Mouse (Mus musculus) testis, postnatal 10 days (tissue): Measurements from ENCODE around the gene Aspm.
"Not testable (repeated sequence)": the region's sequence is repeated elsewhere in the genome, so short reads cannot be mapped to it uniquely, and the experiment has no call there.

Source experiments
- DNase-seq: peaks from one replicate; pipeline ENCODE4 v3.0.0; 2021; ENCODE audit warnings: low spot score

Gene Aspm

GRCm38 (mm10) chr1:139454340-139455225 lies at the start of gene Aspm:
Gene Aspm (plus strand): TSS chr1:139454772.
- DNase-seq, result peak; percentile 89

GRCm38 (mm10) chr1:139405766-139406165 lies 48.8 kb upstream of the Aspm start:
- DNase-seq, result no peak

GRCm38 (mm10) chr1:139407701-139408100 lies 46.9 kb upstream of the Aspm start:
- no peak for DNase-seq

GRCm38 (mm10) chr1:139412365-139412764 lies 42.2 kb upstream of the Aspm start:
- not testable (repeated sequence) for DNase-seq

- no peak for DNase-seq
Observed at GRCm38 (mm10) chr1:139413465-139413864, 41.1 kb upstream of the Aspm start.

GRCm38 (mm10) chr1:139421521-139421874 lies 33.1 kb upstream of the Aspm start:
- DNase-seq, result no peak

GRCm38 (mm10) chr1:139421875-139422791 lies 32.4 kb upstream of the Aspm start, which contains the start of gene Zbtb41:
Gene Zbtb41 (plus strand): TSS chr1:139422288.
- peak; percentile 89 for DNase-seq

GRCm38 (mm10) chr1:139422941-139423340 lies 31.6 kb upstream of the Aspm start:
- no peak for DNase-seq

GRCm38 (mm10) chr1:139423931-139424330 lies 30.6 kb upstream of the Aspm start:
- no peak for DNase-seq

- DNase-seq, result no peak
Observed at GRCm38 (mm10) chr1:139425006-139425405, 29.6 kb upstream of the Aspm start.

- no peak for DNase-seq
Observed at GRCm38 (mm10) chr1:139438373-139438772, 16.2 kb upstream of the Aspm start.

- DNase-seq, result not testable (repeated sequence)
Observed at GRCm38 (mm10) chr1:139443103-139443502, 11.5 kb upstream of the Aspm start.

- no peak for DNase-seq
Observed at GRCm38 (mm10) chr1:139455226-139455869, 776 bp downstream of the Aspm start.

- no peak for DNase-seq
Observed at GRCm38 (mm10) chr1:139460807-139461206, 6.2 kb downstream of the Aspm start.

- no peak for DNase-seq
Observed at GRCm38 (mm10) chr1:139465936-139466335, 11.4 kb downstream of the Aspm start.

GRCm38 (mm10) chr1:139478898-139479297 lies 24.3 kb downstream of the Aspm start:
- DNase-seq, result no peak

- DNase-seq, result no peak
Observed at GRCm38 (mm10) chr1:139480246-139480645, 25.7 kb downstream of the Aspm start.

GRCm38 (mm10) chr1:139481146-139481545 lies 26.6 kb downstream of the Aspm start:
- no peak for DNase-seq

GRCm38 (mm10) chr1:139494630-139495029 lies 40.1 kb downstream of the Aspm start:
- no peak for DNase-seq

GRCm38 (mm10) chr1:139495408-139495807 lies 40.8 kb downstream of the Aspm start:
- DNase-seq, result no peak

GRCm38 (mm10) chr1:139496212-139496611 lies 41.6 kb downstream of the Aspm start:
- DNase-seq, result no peak

- no peak for DNase-seq
Observed at GRCm38 (mm10) chr1:139499751-139500150, 45.2 kb downstream of the Aspm start.
